Mouse (Mus musculus): ENCODE results near the gene Mfap1b. TPM values are rescaled to one million over a fixed set of nuclear protein-coding genes. Genes with fewer than 3 reads are reported as not detected.
A peak's percentile ranks its signal among the peaks of the same experiment; 100 is the strongest.

The Mfap1b gene
- polyA plus RNA-seq, 1 experiment from 2014 or later: 54.5 TPM

DNA sequence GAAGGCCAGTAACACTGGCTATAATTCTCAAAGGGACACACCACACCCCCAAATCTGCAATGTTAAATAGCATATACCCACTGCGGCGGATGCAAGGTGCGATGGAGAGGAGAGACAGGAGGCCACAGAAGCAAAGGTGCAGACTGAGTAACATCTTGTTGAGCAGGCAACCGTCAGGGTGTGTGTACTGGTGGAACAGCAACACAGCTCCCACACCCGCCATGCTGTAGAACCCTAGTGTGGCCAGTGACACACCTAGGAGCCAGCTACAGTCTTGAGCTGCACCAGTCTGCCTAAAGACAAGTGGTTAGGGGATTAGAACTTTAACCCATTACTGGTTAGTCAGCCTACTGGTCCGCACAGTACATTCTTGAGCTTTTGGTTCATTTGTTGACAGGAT is 19.9 kb downstream of the Mfap1b start:
- WGBS: 87% methylated on average over 6 of the region's 6 CpGs
- Histone ChIP-seq H3K36me3 (peaks cover 60% of the 10 kb centered on the region), H3K4me1 (peaks cover 27% of the 10 kb centered on the region), H3K9me3 (replicated peaks) (no peaks in the 10 kb centered on the region), H3K27ac (no peak overlapping the region), H3K27me3 (ENCODE audit: low read depth, poor library complexity, severe bottlenecking) (no peaks in the 10 kb centered on the region), H3K4me3 (no peak overlapping the region)
- no peak for DNase-seq (ENCODE audit: low spot score)

DNA sequence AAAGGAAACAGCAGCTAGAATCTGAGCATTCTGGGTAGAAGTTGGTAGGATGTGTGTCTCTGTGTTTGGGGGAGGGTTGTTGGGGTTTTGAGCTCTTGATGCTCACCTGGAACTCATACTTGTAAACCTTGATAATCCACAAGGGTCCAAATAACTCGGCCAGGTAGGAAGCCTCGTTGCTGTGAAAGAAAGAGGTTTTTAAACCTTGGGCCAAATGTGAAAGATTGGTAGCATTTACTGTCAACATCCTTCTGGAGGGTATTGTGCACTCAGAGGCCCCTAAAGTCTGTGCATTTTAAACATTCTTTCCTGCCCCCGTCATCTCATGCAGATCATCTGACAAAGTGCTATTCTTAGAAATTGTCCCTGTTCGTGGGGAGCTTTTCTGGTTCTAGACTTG is 20.9 kb downstream of the Mfap1b start, which contains the start of gene Hypk:
Gene Hypk, plus strand, starts transcription at position 301 of the 400 bp plus-strand sequence.
- no peaks in the 10 kb centered on the region for H3K27me3 ChIP-seq (ENCODE audit: low read depth, poor library complexity, severe bottlenecking)
- H3K27ac ChIP-seq: no peak within 1 kb of the TSS
- WGBS: 84% methylated on average over 4 of the region's 4 CpGs
- DNase-seq (ENCODE audit: low spot score): no peak
- H3K9me3 ChIP-seq (replicated peaks): no peaks in the 10 kb centered on the region
- peaks cover 53% of the 10 kb centered on the region for H3K36me3 ChIP-seq
- no peak within 1 kb of the TSS for H3K4me3 ChIP-seq
- peaks cover 34% of the 10 kb centered on the region for H3K4me1 ChIP-seq

DNA sequence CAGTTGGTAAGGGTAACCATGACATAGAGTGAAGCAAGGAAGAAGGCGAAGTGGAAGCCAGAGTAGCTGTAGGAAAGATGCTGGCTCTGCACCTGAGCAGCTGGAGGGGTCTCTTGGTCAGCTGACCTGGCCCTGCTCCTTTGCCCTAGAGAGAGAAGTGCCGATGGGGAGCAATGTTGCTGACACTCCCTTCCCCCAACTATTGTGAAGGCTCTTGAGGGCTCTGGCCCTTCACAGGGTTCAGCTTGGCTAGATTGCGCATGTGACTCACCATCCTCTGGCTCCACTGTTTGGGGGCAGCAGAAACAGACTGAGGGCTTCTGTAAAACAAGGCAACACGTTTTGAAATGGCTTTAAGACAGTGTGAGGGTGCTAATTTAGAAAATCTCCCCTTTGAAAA is 21.5 kb downstream of the Mfap1b start:
- DNase-seq (ENCODE audit: low spot score): no peak
- peaks cover 33% of the 10 kb centered on the region for H3K4me1 ChIP-seq
- H3K27ac ChIP-seq: no peak overlapping the region
- no peaks in the 10 kb centered on the region for H3K27me3 ChIP-seq (ENCODE audit: low read depth, poor library complexity, severe bottlenecking)
- H3K36me3 ChIP-seq: peaks cover 53% of the 10 kb centered on the region
- no peak overlapping the region for H3K4me3 ChIP-seq
- WGBS: 90% methylated on average over 4 of the region's 4 CpGs
- no peaks in the 10 kb centered on the region for H3K9me3 ChIP-seq (replicated peaks)

DNA sequence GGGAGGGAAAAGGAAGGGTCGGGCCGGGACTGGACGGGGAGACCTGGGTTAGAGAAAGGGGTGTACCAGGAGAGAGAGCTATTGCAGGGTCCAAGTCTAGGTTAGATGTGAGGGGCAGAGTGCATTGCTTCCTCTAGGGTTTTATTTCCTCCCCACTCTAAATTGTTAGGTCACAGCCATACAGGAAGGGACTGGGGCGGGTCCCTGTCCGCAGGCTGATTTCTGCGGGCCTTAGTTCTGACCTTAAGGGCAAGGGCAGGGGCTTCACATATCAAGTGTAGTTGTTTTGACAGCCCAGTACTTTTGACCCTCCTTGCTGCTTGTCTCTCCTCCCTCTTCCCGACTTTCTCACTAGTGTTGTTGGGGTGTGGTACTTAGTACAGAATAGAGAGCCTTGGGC is 23.8 kb downstream of the Mfap1b start:
- Histone ChIP-seq H3K27ac (peak overlapping the region; percentile 95), H3K4me3 (peak overlapping the region; percentile 100), H3K4me1 (peaks cover 26% of the 10 kb centered on the region), H3K27me3 (ENCODE audit: low read depth, poor library complexity, severe bottlenecking) (no peaks in the 10 kb centered on the region), H3K36me3 (peaks cover 48% of the 10 kb centered on the region), H3K9me3 (replicated peaks) (no peaks in the 10 kb centered on the region)
- DNase-seq (ENCODE audit: low spot score): no peak
- 4% methylated on average over 7 of the region's 7 CpGs for WGBS

DNA sequence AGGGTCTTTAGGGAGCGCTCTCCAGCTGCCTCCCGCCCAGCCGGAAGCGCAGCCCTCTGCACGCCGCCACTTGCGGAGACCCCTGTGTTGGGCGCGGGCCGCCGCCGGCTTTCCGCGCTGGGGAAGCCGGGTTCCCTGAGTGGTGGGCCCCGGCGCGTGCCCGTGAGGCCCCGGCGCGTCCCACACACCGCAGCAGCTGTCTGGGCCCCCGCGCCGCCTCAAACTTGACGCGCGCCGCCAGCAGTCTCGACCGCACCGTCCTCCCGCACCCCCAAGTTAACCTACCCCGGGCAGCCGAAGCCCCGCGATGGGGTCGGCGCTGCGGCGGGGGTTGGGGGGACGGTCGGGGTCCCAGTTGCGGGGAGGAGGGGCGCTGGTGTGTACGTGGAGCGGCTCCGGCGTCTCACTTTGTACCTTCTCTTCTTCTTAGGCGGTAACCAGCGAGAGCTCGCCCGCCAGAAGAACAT is 24.3 kb downstream of the Mfap1b start:
- WGBS: under 1% methylated on average over 53 of the region's 54 CpGs
- H3K27me3 ChIP-seq (ENCODE audit: low read depth, poor library complexity, severe bottlenecking): no peaks in the 10 kb centered on the region
- H3K4me3 ChIP-seq: peak overlapping the region; percentile 100
- peaks cover 43% of the 10 kb centered on the region for H3K36me3 ChIP-seq
- no peaks in the 10 kb centered on the region for H3K9me3 ChIP-seq (replicated peaks)
- no peak for DNase-seq (ENCODE audit: low spot score)
- peaks cover 26% of the 10 kb centered on the region for H3K4me1 ChIP-seq
- peak overlapping the region; percentile 95 for H3K27ac ChIP-seq

DNA sequence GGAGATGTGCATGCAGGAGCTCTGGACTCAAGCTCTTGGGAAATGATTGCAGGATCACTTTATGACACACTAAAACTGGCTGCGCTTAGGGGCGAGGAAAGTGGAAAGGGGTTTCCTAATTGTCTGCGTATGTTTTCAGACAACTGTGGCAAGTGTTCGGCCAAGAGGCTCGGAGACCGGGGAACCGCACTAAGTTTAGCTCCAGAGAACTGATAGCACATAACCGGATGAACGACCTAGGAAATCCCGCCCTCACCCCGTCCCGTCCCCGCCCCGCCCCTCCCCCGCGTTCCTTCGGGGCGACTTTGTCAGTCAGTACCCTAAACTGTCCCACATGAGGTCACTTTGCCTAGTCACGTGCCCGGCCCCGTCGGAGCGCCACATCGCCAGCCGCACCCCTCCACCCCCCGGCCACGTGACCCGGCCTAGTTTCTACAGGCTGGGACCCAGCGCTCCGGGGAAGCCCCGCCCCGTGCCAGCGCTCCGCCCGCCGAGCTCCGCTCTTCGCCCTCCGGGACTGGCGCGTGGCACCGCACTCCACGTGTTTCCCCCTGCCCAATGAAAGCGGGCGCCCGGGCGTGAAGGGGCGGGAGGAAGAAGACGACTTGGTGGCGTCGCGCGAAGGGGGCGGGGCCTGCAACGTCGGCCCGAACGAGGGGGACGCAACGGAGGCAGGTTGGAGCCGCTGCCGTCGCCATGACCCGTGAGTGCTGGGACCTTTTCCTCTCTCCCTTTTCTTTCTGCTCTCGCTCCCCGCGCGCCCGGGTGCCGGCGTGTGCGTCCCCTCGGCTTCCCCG is 24.9 kb downstream of the Mfap1b start, which contains the start of gene Serf2:
Gene Serf2, plus strand, starts transcription at position 457 of the 797 bp plus-strand sequence.
- peak within 1 kb of the TSS; percentile 95 for H3K27ac ChIP-seq
- peak; percentile 100 for DNase-seq (ENCODE audit: low spot score)
- peaks cover 26% of the 10 kb centered on the region for H3K4me1 ChIP-seq
- peaks cover 36% of the 10 kb centered on the region for H3K36me3 ChIP-seq
- under 1% methylated on average over 74 of the region's 74 CpGs for WGBS
- H3K9me3 ChIP-seq (replicated peaks): no peaks in the 10 kb centered on the region
- H3K27me3 ChIP-seq (ENCODE audit: low read depth, poor library complexity, severe bottlenecking): 0 out of 2 replicates have a peak, but pooled peaks cover 5% of the 10 kb centered on the region
- H3K4me3 ChIP-seq: peak within 1 kb of the TSS; percentile 100

DNA sequence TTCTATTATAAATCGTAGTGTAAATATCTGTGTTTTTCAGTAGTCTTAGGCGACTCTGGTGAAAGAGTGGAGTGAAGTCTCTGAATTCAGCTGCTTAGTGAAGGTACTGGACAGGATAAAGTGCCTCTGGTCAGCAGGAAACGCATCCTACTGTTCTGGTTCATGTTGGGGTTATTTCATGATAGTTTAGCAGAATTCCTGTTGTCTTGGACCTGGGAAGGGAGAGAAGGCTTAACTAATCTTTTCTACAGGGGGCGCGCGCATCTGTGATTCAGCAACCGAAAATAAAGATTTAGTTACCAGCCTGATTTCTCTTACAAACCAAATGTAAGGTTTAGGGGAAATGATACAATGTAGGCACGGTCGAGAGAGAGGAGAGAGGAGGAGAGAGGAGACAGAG is 25.7 kb downstream of the Mfap1b start:
- DNase-seq (ENCODE audit: low spot score): no peak
- peak overlapping the region; percentile 95 for H3K27ac ChIP-seq
- H3K9me3 ChIP-seq (replicated peaks): no peaks in the 10 kb centered on the region
- peaks cover 29% of the 10 kb centered on the region for H3K4me1 ChIP-seq
- H3K4me3 ChIP-seq: peak overlapping the region; percentile 100
- WGBS: 17% methylated on average over 9 of the region's 9 CpGs
- H3K36me3 ChIP-seq: peaks cover 28% of the 10 kb centered on the region
- H3K27me3 ChIP-seq (ENCODE audit: low read depth, poor library complexity, severe bottlenecking): 0 out of 2 replicates have a peak, but pooled peaks cover 9% of the 10 kb centered on the region

DNA sequence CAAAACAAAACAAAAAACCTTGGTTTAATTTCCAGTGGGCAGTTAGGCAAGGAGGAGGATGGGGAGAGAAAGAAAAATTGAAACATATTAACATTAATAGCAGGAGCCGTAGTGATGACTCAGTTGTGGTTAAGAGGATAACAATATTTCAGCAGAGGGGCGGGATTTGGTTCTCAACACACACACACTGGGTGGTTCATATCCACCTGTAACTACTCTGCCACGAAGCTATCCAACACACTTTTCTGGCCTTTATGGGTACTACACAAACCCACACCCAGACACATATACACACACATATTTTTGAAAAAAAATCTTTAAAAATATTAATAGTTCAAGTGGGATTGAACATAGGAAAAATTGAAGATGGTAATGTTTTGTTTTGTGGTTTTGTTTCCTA is 26.9 kb downstream of the Mfap1b start:
- H3K4me1 ChIP-seq: peaks cover 36% of the 10 kb centered on the region
- no peak overlapping the region for H3K27ac ChIP-seq
- no peak overlapping the region for H3K4me3 ChIP-seq
- WGBS: 90% methylated on average over 3 of the region's 3 CpGs
- no peaks in the 10 kb centered on the region for H3K9me3 ChIP-seq (replicated peaks)
- no peak for DNase-seq (ENCODE audit: low spot score)
- peaks cover 17% of the 10 kb centered on the region for H3K36me3 ChIP-seq
- H3K27me3 ChIP-seq (ENCODE audit: low read depth, poor library complexity, severe bottlenecking): peaks cover 20% of the 10 kb centered on the region

DNA sequence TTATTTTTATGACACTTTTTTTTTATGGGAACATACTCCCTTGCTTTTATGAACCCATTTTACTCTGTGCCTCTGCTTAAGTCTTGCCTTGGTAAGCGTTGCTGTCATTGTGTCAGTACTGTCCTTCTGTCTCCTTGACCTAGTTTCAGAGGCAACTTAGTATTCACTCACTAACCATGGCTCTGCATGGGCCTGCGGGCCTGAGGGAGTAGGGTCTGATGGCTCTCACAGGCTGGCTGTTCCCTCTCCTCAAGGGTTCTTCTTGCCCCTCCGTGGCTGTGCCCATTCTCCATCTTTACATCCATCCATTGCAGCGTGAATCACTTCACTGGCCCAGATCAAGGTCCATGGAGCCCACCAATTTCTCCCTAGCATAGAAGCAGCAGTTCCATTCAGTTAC is 27.4 kb downstream of the Mfap1b start:
- WGBS: 80% methylated on average over 4 of the region's 4 CpGs
- H3K9me3 ChIP-seq (replicated peaks): no peaks in the 10 kb centered on the region
- no peak for DNase-seq (ENCODE audit: low spot score)
- H3K27me3 ChIP-seq (ENCODE audit: low read depth, poor library complexity, severe bottlenecking): peaks cover 25% of the 10 kb centered on the region
- H3K36me3 ChIP-seq: peaks cover 15% of the 10 kb centered on the region
- no peak overlapping the region for H3K4me3 ChIP-seq
- H3K4me1 ChIP-seq: peaks cover 41% of the 10 kb centered on the region
- no peak overlapping the region for H3K27ac ChIP-seq

DNA sequence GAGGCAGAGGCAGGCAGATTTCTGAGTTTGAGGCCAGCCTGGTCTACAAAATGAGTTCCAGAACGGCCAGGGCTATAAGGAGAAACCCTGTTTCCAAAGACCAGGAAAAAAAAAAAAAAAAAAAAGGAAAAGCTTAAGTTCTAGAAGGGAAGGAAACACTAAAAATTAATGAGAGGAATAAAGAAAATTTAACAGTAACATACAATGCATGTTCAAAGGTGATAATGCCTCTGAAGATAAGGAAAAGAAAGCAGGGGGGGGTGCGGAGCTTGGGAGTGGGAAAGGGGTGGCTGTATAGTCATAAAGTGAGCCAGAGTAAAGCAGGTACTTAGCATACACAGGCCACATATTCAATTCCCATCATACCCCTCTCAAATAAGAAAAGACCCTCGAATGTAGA is 28.8 kb downstream of the Mfap1b start:
- DNase-seq (ENCODE audit: low spot score): no peak
- H3K4me1 ChIP-seq: peaks cover 35% of the 10 kb centered on the region
- WGBS: 91% methylated on average over 3 of the region's 3 CpGs
- no peak overlapping the region for H3K4me3 ChIP-seq
- peaks cover 4% of the 10 kb centered on the region; the same call in 1 of the 2 replicates for H3K36me3 ChIP-seq
- no peaks in the 10 kb centered on the region for H3K9me3 ChIP-seq (replicated peaks)
- H3K27me3 ChIP-seq (ENCODE audit: low read depth, poor library complexity, severe bottlenecking): peaks cover 34% of the 10 kb centered on the region
- no peak overlapping the region for H3K27ac ChIP-seq

DNA sequence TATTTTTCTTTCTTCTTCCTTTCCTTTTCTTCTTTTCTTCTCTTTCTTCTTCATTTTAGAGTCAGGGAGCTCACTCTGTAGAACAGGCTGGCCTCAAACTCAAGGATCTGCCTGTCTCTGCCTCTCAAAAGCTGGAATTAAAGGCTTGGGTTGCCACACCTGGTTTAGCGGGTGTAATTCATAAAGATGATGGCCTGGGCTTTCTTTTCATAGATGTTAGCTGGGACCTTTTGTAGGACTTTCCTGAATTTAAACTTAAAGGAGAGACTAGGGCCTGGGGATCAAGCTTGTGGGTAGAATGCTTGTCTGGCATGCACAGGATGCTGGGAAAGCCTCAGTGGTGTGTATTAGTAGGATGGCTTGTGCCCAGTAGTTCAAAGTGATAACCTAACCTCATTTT is 29.7 kb downstream of the Mfap1b start, which contains the start of gene Ell3:
Gene Ell3, minus strand, starts transcription at position 101 of the 400 bp plus-strand sequence.
- H3K4me3 ChIP-seq: peak within 1 kb of the TSS; percentile 67
- 82% methylated on average over 1 of the region's 1 CpGs for WGBS
- H3K9me3 ChIP-seq (replicated peaks): no peaks in the 10 kb centered on the region
- peaks cover 34% of the 10 kb centered on the region for H3K27me3 ChIP-seq (ENCODE audit: low read depth, poor library complexity, severe bottlenecking)
- H3K36me3 ChIP-seq: peaks cover 11% of the 10 kb centered on the region
- DNase-seq (ENCODE audit: low spot score): no peak
- peaks cover 34% of the 10 kb centered on the region for H3K4me1 ChIP-seq
- H3K27ac ChIP-seq: no peak within 1 kb of the TSS

DNA sequence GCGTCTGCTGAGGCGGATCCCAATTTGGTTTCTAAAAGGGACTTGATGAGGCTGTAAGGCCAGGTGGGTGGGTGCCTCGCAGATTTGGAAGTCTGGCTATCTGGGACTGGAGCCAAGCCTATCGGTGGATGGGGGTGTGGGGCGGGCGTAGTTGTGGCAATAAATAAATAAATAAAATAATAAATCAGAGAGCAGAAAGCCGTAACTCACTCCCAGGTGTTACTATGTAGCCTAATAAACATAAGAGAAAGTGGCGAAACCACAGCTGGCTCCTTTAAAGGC is 30.9 kb downstream of the Mfap1b start:
- DNase-seq (ENCODE audit: low spot score): no peak
- Histone ChIP-seq H3K9me3 (replicated peaks) (no peaks in the 10 kb centered on the region), H3K36me3 (peaks cover 22% of the 10 kb centered on the region), H3K27ac (peak overlapping the region; percentile 74; the same call in 1 of the 2 replicates), H3K4me3 (peak overlapping the region; percentile 67), H3K27me3 (ENCODE audit: low read depth, poor library complexity, severe bottlenecking) (peaks cover 34% of the 10 kb centered on the region), H3K4me1 (peaks cover 27% of the 10 kb centered on the region)
- WGBS: 10% methylated on average over 8 of the region's 8 CpGs

DNA sequence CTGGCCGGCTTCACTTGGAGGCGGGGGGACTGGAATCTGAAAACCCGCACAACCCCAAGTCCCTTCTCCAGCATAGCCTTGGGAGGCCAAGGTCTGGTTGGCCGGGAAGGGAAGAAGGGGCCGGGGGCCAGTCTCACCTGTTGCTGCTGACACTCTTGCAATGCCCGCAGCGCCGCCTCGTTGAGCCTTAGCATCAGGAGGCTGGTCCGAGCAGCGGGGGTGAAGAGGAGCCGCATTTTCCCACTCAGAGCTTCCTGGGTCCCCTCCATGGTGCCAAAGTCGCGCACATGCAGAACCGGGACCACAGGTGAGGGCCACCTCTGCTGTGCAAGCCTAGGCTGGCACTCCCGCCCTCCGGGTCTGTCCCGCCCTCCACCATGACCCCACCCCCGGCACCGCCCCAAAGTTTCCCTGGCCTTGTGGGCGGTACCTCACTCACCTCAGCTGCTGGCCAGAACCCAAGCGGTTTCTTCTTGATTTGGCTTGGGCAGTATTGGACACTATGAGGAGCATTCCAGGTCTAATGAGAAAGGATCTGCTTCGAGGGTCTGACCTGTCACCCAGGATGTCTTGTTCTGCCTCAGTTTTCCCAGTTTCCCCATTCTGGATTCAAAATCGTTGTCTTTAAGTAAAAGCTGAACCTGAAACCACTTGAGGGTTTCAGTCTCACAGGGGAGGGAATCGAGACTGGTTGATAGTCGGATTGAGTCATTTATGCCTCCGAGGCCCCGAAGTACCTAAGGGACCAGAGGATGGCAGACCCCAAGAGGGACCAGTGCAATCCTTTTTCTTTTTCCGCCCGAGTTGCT is 31.4 kb downstream of the Mfap1b start:
- 2% methylated on average over 30 of the region's 30 CpGs for WGBS
- peaks cover 22% of the 10 kb centered on the region for H3K4me1 ChIP-seq
- peaks cover 28% of the 10 kb centered on the region for H3K36me3 ChIP-seq
- DNase-seq (ENCODE audit: low spot score): peak; percentile 83
- peak overlapping the region; percentile 74 for H3K27ac ChIP-seq
- H3K9me3 ChIP-seq (replicated peaks): no peaks in the 10 kb centered on the region
- peaks cover 34% of the 10 kb centered on the region for H3K27me3 ChIP-seq (ENCODE audit: low read depth, poor library complexity, severe bottlenecking)
- peak overlapping the region; percentile 67 for H3K4me3 ChIP-seq

Measured in limb, embryonic 10.5 days (tissue).